Mouse (Mus musculus): ENCODE results near the gene Dapk1. TPM values are rescaled to one million over a fixed set of nuclear protein-coding genes. Genes with fewer than 3 reads are reported as not detected.

Dapk1 gene
- total RNA-seq, 2 experiments from 2014 or later: 90.4 to 99.4 TPM

DNA sequence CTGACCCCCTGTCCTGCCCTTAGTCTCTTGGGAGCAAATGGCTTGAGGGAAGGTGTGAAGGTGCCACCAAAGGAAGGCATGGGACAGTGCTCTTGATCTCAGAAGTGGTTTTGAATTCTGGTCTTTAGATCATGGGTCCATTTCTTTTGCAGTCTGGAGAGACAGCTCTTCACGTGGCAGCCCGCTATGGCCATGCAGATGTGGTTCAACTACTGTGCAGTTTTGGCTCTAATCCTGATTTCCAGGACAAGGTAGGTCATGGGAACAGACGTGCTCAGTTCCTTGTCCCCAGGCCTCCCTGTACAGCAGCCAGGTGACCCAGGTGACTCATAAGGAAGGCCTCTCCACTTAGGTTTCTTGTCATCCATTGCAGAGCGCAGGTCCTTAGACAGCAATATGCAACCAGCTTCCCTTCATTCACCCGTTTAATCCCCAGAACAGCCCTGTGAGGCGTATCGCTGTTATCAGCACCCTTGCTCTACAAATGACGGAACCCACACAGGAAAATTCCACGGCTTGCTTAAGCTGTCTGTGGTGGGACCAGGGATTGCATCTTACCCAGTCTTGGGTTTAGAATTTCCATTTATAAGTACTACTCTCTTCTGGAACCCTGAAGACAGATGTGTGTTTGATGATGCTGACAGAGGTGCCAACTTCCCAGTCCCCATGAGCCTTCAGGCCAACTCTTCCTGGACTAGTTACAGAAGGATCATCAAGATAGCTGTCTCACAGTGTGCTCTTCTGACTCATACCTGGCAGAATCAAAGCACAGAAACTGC lies 126.7 kb downstream of the Dapk1 start:
- intact Hi-C loops (cut with DNase I): no loop called here

DNA sequence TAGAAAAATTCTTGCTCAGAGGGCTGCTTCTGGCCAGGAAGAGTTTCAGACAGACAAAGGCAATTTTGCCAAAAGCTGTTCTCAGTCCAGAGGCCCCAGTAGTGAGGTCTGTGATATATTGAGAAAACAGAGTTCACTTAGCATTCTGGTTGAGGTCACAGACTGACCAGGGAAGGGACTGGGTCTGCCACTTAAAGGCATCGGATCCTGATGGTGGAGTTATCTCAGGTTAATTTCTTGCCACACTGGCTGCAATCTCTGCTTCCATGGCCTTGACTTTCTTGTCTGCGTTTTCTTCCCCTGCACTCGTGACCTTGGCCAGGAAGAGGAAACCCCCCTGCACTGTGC lies 127.3 kb downstream of the Dapk1 start:
- intact Hi-C loops (cut with DNase I): no loop called here
- no peak for DNase-seq (ENCODE audit: low spot score in 2 of 2)

More for the DNA sequence above, 126.7 kb downstream of the Dapk1 start:
- peak in 1 of 2 experiments; percentile 27 for DNase-seq (ENCODE audit: low spot score in 2 of 2)

DNA sequence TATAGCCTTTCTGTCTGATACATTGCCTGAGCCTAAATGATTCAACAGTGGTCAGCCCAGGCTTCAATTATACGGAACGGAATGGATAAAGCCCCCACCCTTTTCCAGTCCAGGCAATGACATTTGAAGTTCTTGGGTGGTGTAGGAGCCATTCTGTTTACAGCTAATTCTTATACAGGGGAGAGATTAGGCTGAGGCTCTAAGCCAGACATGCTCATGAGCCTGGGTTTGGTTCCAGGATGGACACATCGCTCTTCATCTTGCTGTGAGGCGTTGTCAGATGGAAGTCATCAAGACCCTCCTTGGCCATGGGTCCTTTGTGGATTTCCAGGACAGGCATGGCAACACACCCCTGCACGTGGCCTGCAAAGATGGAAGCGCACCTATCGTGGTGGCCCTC lies 128.8 kb downstream of the Dapk1 start:
- DNase-seq (ENCODE audit: low spot score in 2 of 2): no peak
- intact Hi-C loops (cut with DNase I): no loop called here

DNA sequence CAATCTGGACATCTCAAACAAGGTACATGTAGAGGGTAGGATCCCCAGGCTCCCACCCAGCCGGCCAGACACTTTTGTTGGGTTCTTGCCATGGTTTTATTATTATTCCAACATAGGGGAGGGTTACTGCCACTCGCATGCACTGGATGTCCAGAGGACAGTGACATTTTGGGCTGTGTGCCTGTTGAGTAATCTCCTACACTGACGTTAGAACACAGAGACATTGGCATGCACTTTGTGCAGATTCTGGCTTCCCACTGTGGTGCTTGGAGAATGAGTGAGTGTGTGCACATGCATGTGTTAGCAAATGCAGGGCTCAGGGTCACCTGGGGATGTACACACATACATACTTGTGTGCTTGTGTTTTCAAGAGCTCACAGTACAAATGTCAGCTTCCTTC lies 129.3 kb downstream of the Dapk1 start:
- DNase-seq (ENCODE audit: low spot score in 2 of 2): no peak
- intact Hi-C loops (cut with DNase I): no loop called here

DNA sequence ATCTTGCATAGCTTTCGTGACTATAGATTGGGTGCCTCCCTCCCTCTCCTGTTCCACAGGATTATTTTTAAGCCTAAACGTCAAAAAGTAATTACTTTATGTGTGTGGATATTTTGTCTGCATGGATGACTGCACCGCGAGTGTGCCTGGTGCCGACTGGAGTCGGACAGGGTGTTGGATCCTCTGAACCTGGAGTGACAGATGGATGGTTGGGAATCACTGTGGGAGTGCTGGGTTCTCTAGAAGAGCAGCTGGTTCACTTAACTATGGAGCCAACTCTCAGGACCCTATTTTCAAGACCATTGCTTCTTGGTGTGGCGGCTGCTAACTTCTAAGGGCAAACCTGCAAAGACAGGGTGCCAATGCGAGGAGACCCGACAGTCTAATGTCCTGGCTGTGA lies 133.6 kb downstream of the Dapk1 start:
- DNase-seq (ENCODE audit: low spot score in 2 of 2): no peak

DNA sequence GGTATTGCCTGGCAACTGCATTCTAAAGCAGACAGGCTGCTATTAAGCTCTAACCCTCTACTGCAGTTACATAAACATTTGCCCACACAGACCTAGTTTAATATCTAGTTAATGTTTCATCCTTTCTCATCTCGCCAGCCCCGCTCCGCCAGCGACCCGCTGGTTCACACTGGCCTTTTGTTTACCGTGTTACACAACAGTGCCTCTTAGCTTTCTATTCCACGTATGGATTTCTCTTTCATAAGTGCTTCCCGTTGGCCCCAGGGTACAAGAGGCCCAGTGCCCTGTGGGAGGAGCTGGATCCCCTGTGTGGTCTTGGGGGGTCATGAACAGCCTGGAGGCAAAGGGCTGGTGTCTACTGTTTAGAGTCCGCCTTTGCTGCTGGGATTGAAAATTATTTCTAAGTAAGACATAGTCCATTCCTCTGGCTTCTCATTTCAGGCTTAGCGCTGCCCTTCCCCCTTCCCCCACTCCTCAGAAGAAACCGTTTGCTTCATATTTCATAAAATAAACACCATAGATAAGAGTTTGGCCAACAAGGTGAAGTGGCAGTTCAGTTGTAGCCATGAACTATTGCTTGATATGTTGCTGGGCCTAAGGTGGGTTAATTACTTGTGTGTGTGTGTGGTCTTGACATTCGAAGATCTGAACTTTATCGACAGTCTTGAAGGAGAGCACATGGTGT lies 134.8 kb downstream of the Dapk1 start:
- intact Hi-C loops (cut with DNase I): loop anchor here (5.0 kb wide), 1 partner anchor 59 kb away; no protein-coding TSS in a partner anchor
- no peak for DNase-seq (ENCODE audit: low spot score in 2 of 2)

More for the DNA sequence above, 133.6 kb downstream of the Dapk1 start:
- intact Hi-C loops (cut with DNase I): loop anchor here (5.0 kb wide), 1 partner anchor 58 kb away; no protein-coding TSS in a partner anchor

DNA sequence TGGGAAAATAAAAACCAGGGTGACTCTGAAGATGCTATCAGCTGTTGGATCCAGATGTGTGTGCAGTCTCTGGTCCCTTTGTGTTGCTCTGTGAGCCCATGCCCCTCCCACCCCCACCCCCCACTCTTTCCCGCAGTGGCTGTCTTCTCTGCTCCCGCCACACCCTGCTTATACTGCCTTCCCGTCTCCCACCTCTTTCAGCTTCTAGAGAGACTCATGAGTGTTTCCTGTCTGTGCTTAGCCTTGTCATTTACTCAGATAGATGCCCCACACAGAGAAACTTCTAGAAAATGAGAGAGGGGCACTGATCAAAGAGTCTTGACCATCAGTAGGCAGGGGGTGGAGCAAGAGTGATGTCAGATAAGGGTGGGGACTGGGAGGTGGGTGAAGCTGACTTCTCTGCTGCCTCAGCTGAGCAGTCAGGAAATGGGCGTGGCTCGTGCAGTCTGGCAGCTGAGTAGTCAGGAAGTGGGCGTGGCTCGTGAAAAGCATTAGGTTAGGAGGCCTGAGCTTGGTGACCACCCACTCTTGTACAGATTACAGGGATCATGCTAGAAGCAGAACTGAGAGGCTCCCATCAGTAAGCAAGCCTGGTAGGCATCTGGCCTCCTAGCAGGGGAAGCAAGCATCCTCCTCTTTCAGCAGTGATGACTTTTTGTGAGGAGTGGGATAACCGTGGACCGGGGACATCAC lies 136.0 kb downstream of the Dapk1 start:
- intact Hi-C loops (cut with DNase I): loop anchor here (1.0 to 5.0 kb wide), 3 partner anchors 60 to 258 kb away; partner anchors contain the start of gene Dapk1
- peak; percentile 52 to 73 for DNase-seq (ENCODE audit: low spot score in 2 of 2)

DNA sequence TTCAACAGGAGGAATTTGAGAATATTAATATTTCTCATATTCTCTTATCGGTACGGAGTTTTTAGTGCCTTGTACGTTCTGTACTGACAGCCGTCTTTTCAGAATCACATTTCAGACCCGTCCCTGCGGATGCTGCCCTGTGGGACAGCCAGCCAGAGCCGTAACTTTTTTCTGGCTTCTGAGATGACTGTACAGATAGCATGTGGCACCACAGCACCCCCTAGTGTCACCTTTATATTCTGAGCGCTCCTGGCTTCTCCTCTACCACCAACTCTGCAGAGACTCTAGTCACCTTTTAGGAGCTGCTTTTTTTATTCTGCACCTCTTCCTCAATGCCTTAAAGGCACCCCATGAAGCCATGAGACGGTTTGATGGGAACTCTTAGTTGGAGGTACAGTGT lies 136.7 kb downstream of the Dapk1 start:
- intact Hi-C loops (cut with DNase I): loop anchor here (1.0 to 5.0 kb wide), 3 partner anchors 61 to 259 kb away; partner anchors contain the start of gene Dapk1
- DNase-seq (ENCODE audit: low spot score in 2 of 2): peak; percentile 78 to 79

DNA sequence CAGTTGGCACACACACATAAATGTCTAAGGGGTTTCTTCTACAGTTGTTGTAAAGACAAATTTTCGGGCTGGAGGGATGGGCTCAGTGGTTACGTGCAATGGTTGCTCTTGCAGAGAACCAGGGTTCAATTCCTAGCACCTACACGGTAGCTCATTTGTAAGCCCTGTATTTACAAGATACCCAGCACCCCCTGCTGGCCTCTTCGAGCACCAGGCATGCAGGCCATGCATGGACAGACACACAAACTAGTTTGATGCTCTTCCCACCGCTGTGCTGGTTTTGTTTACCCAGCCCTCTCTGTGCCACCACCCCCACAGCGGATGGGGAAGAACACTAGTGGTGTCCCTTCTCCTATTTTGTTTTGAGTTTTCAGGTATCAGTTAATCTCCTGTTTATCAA lies 138.5 kb downstream of the Dapk1 start:
- intact Hi-C loops (cut with DNase I): loop anchor here (5.0 kb wide), 1 partner anchor 893 kb away; no protein-coding TSS in a partner anchor
- DNase-seq (ENCODE audit: low spot score in 2 of 2): no peak

DNA sequence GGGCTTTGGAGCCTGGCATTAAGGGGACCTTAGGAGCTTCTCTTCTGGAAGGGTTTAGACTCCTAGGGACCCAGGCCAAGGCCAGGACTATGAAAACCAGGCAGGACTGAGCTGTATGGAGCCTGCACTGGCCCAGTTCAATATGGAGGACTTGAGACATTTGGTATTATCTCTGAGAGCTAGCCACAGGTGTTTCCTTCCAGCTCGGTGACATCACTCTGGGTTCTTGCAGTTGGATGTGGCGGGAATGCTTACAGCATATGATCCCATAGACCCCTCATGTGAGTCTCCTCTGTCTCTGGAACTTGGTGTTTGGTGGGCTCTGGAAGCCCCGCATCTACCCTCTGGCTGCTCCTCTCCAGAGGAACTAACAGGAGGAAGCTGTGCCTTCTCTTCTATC lies 140.9 kb downstream of the Dapk1 start:
- DNase-seq (ENCODE audit: low spot score in 2 of 2): no peak
- intact Hi-C loops (cut with DNase I): loop anchor here (5.0 kb wide), 1 partner anchor 895 kb away; no protein-coding TSS in a partner anchor

DNA sequence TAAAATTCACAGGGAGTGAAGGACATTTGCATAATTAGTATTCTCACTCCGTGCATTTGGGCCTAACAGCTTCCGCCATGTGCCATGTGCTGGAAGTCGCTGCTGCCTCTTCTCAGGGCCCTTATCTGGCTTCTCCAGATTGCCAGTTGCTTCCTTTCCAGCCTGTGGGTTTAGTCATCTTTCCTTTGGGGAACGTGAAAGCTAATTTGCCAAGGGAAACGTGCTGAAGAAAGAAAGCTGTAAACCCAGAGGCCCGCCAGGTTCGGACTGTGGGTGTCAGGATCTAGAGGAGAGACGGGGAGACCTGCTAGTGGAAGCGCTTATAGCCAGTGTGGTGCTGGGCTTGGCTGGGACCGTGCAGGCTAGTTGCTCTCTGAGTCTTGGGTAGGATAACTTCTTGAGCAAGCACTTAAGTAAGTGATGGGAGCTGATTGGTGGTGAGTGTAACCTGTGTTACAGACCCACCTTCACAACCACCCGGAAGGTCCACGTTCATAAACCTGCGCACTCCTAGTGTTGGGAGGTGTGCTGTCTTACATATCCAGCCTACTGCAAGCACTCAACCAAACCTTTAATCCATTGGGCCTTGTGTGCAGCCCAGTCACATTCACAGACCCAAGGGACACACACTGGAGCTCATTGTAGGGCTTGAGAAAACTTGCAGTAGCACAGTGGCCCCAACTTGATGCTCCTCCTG lies 141.8 kb downstream of the Dapk1 start:
- peak in 1 of 2 experiments; percentile 74 for DNase-seq (ENCODE audit: low spot score in 2 of 2)
- intact Hi-C loops (cut with DNase I): loop anchor here (1.0 to 5.0 kb wide), 2 partner anchors 264 to 896 kb away; no protein-coding TSS in a partner anchor

DNA sequence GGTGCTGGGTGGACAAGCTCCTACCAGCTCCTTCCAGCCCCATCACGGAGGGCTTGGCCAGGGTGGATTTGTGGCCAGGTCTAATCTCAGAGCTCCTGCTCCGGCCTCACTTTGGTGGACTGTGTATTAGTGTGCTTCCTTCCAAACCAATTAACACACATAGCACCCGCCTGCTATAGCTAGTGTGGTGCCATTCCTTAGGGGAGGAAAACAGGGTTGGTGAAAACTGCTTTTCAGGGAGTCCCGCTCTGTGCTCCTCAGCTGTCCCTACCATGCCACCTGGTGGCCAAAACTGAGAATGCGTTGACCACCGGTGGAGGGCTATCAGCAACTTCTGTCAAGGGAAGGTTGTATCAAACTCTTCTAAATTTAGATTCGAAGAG lies 142.3 kb downstream of the Dapk1 start:
- intact Hi-C loops (cut with DNase I): loop anchor here (1.0 to 5.0 kb wide), 2 partner anchors 265 to 897 kb away; no protein-coding TSS in a partner anchor

DNA sequence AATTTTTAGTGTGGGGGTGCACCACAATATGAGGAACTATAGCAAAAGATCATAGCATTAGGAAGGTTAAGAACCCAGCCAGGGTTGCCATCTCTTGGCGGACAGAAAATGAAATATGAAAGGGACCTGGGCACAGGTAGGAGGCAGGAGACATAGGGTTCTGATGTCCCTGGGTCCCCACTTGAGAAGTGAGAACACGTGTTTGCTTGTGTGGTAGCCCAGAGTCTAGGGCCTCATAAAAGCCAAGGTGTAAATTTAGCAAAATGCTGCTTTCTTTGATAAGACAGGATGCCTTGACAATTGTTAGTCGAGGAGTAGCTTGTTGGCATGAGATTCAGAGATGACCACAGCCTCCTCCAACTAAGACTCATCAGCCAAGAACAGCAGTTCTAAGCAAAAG lies 143.0 kb downstream of the Dapk1 start:
- intact Hi-C loops (cut with DNase I): loop anchor here (1.0 to 5.0 kb wide), 2 partner anchors 265 to 897 kb away; no protein-coding TSS in a partner anchor

More for the DNA sequence above, 142.3 kb downstream of the Dapk1 start:
- peak; percentile 78 to 87 for DNase-seq (ENCODE audit: low spot score in 2 of 2)

DNA sequence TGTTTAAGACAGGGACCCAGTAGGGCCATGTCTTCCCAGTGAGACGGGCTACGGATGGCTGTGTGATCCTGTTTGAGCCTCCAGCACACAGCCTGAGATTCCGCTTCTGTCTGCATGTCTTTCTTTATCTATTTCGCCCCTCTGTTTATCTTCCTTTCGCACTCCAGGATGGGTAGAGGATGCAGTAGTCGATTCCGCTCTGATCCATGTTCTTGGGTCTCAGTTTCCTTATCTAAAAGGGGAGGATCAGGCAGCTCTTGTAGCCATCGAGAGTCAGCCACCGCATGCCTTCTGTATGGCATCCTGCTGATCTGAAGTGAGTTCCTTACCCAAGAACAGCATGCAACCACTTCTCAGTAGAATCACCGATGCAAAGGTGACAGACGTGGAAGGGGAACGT lies 143.6 kb downstream of the Dapk1 start:
- DNase-seq (ENCODE audit: low spot score in 2 of 2): no peak
- intact Hi-C loops (cut with DNase I): no loop called here

More for the DNA sequence above, 143.0 kb downstream of the Dapk1 start:
- no peak for DNase-seq (ENCODE audit: low spot score in 2 of 2)

DNA sequence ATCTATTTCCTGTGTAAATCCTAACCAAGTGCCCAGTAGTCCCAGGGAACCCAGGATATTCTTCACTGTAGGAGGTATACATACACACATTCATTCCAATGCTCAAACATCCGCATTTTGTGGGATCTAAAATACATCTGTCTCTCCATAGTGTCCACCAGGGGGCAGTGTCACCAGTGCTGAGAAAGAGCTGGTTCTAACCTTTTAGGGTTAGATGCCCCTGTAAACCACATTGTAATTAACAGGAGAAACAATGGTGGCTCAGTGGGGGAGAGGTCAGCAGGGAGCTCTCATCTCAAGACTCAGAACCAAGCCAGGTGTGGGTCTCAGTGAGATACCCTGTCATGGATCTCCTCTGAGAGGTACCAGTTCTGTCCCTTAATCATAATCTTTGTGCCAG lies 144.5 kb downstream of the Dapk1 start:
- DNase-seq (ENCODE audit: low spot score in 2 of 2): no peak
- intact Hi-C loops (cut with DNase I): no loop called here

DNA sequence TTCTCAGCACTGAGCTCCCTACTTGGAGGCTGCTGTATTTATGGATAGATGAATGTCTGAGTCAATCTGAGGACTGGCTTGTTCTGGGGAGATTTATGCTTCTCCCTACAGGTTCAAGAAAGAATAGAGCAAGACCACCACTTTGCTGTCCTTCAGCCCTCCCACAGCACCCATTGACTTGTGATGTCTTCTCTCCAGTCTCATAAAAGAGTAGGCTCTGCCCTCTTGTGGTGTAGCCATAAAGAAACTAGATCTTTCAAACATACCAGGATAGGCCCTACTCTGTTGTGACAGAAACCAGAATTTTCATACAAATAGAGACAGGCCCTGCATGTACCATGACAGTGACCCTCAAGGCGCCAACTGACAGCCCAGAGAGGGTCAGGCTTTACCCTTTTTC lies 145.5 kb downstream of the Dapk1 start:
- intact Hi-C loops (cut with DNase I): no loop called here
- no peak for DNase-seq (ENCODE audit: low spot score in 2 of 2)

DNA sequence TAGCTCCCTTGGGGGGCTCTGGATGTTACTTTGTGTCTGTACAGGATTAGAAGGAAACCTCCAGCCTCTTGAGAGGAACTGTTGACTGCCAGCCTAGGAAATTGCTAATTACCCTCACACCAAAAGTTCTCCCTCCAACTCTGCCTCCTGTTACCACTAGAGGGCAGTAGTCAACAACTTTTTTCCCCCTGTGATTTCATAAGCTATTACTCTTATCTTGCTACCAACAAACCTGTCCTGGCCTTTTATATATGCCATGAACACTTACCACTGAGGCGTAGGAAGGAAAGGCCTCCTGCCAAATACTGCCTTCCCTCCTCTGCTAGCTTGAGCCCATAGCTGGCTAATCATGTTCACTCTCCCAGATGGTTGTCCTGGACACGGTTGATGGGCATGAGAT lies 146.8 kb downstream of the Dapk1 start:
- intact Hi-C loops (cut with DNase I): no loop called here
- DNase-seq (ENCODE audit: low spot score in 2 of 2): peak in 1 of 2 experiments; percentile 45

DNA sequence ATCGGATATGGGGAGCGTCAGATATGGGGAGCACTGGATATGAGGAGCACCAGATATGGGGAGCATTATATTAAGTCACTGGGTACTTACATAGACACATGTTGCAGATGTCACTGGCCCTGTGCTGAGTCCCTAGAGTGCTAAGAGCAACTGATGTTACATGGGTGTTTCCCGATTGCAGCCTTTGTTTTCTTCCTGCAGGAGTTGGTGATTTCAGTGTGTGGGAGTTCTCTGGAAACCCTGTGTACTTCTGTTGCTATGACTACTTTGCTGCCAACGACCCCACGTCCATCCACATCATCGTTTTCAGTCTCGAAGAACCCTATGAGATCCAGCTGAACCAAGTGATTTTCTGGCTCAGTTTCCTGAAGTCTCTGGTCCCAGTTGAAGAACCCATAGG lies 149.2 kb downstream of the Dapk1 start:
- intact Hi-C loops (cut with DNase I): no loop called here
- peak in 1 of 2 experiments; percentile 50 for DNase-seq (ENCODE audit: low spot score in 2 of 2)

DNA sequence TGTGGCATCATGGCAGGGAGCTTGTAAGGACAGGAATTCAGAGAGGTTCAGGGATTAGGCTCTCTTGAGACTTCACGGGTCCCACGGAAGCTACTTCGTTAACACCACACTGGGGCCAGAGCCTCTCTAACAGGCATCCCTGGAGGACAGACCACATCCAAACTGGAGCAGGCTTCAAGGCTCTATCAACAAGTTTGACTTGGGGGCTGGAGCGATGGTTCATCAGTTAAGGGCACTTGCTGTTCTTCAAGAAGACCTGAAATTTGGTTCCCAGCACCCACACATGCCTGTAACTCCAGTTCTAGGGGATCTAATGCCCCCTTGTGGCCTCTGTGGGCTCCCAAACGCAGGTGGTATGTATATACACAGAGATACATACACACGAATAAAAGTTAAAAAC lies 151.5 kb downstream of the Dapk1 start:
- no peak for DNase-seq (ENCODE audit: low spot score in 2 of 2)
- intact Hi-C loops (cut with DNase I): no loop called here
